In genomic region chr3:127639875-127640761, GRCm38 (mm10) we compare ENCODE assay signal across 9 mouse cellular contexts. TPM values are rescaled to one million over a fixed set of nuclear protein-coding genes. Genes with fewer than 3 reads are reported as not detected.
DNase-seq lines count a peak whose midpoint lies in the region; ATAC-seq lines count a peak whose summit lies in the region.
"Had no signal": no experiment of that assay in that cellular context is flagged by ENCODE, and none has a peak within 500 bp of the region (broad histone marks: within the 10 kb centered on the region; RNA-seq: fewer than 3 reads in every experiment).

No protein-coding gene starts in this region.

- H3K9me3 ChIP-seq in heart, embryonic 14.5 days (ENCODE audit: control insufficient read depth, low read length), result no peaks in the 10 kb centered on the region
- H3K9me3 ChIP-seq in midbrain, embryonic 16.5 days (replicated peaks; ENCODE audit: control insufficient read depth, low read length, poor library complexity, severe bottlenecking), result no peaks in the 10 kb centered on the region
- H3K9me3 ChIP-seq: limb, embryonic 15.5 days had no signal

- H3K4me3 ChIP-seq in heart, embryonic 14.5 days (ENCODE audit: control insufficient read depth in 1 of 2, insufficient read depth in 1 of 2, low read depth in 1 of 2, low read length in 2 of 2), result peak overlapping the region in 1 of 2 experiments; percentile 19; a peak in 1 of 4 replicates
- H3K4me3 ChIP-seq in midbrain, embryonic 16.5 days (ENCODE audit: low read depth, low read length), result no peak overlapping the region
- H3K4me3 ChIP-seq: limb, embryonic 15.5 days had no signal

- H3K27me3 ChIP-seq in heart, embryonic 14.5 days (ENCODE audit: control insufficient read depth, insufficient read depth, low read length), result peaks cover 95% of the 10 kb centered on the region
- peaks cover 32% of the 10 kb centered on the region for H3K27me3 ChIP-seq in midbrain, embryonic 16.5 days (ENCODE audit: control insufficient read depth, insufficient read depth, low read depth, low read length)

- peaks cover 0 to 8% of the 10 kb centered on the region in 2 experiments; a peak in 2 of 4 replicates for H3K4me1 ChIP-seq in heart, embryonic 14.5 days (ENCODE audit: control insufficient read depth in 2 of 2, insufficient read depth in 2 of 2, low read length in 2 of 2)
- H3K4me1 ChIP-seq in midbrain, embryonic 16.5 days (ENCODE audit: control insufficient read depth, insufficient read depth, low read length), result peaks cover 13% of the 10 kb centered on the region; the same call in 1 of the 2 replicates

- DNase-seq in layer of hippocampus, postnatal 10 days (ENCODE audit: low spot score in 2 of 2), result peak; percentile 66 to 71
- DNase-seq in layer of hippocampus, adult 18-20 months (ENCODE audit: low spot score in 2 of 2), result no peak
- DNase-seq in adrenal gland, postnatal 36 days, result peak; percentile 28 to 40
- peak; percentile 29 for DNase-seq in kidney, postnatal 14 days
- DNase-seq in frontal cortex, postnatal 14 days (ENCODE audit: low spot score in 2 of 2), result no peak
- DNase-seq in left cerebral cortex, adult 8-10 months (ENCODE audit: low spot score in 2 of 2), result no peak

- peak overlapping the region; percentile 49; the same call in 1 of the 2 replicates for H3K4me2 ChIP-seq in heart, embryonic 14.5 days (ENCODE audit: low read length)
- peak overlapping the region; percentile 45 for H3K4me2 ChIP-seq in midbrain, embryonic 16.5 days (ENCODE audit: low read length)
- H3K4me2 ChIP-seq: limb, embryonic 15.5 days had no signal

- WGBS in heart, embryonic 14.5 days, result 2% methylated on average over 36 of the region's 36 CpGs
- WGBS in midbrain, embryonic 16.5 days, result 1% methylated on average over 36 of the region's 36 CpGs

- no peak; the same call in 1 of the 2 replicates for ATAC-seq in heart, embryonic 14.5 days (ENCODE audit: insufficient number of reproducible peaks, insufficient read depth, low FRiP score, low read depth)
- ATAC-seq in midbrain, embryonic 16.5 days, result peak; percentile 72

- H3K36me3 ChIP-seq in heart, embryonic 14.5 days (ENCODE audit: control insufficient read depth, insufficient read depth, low read length), result no peaks in the 10 kb centered on the region
- no peaks in the 10 kb centered on the region for H3K36me3 ChIP-seq in midbrain, embryonic 16.5 days (ENCODE audit: control insufficient read depth, insufficient read depth, low read length)
- H3K36me3 ChIP-seq: limb, embryonic 15.5 days had no signal

- H3K27ac ChIP-seq in heart, embryonic 14.5 days (replicated peaks in 1 of 2; ENCODE audit: control insufficient read depth in 1 of 2, insufficient read depth in 1 of 2, low read depth in 2 of 2, low read length in 2 of 2), result no peak overlapping the region
- H3K27ac ChIP-seq in midbrain, embryonic 16.5 days (ENCODE audit: low read length), result 0 out of 2 replicates have a peak overlapping the region, but pooled peaks have one; percentile 38
- H3K27ac ChIP-seq: limb, embryonic 15.5 days had no signal

- H3K9ac ChIP-seq in heart, embryonic 14.5 days (ENCODE audit: low read length), result no peak overlapping the region
- H3K9ac ChIP-seq in midbrain, embryonic 16.5 days (ENCODE audit: low read depth, low read length), result peak overlapping the region; percentile 34; the same call in 1 of the 2 replicates
- H3K9ac ChIP-seq: limb, embryonic 15.5 days had no signal

RNA-seq across cellular contexts. Expression of gene Neurog2, which starts 7.2 kb away (rescaled TPM):
- total RNA-seq in layer of hippocampus, postnatal 10 days (2021), result 1 to 10 TPM; 2.1 to 2.4 TPM
- total RNA-seq in layer of hippocampus, adult 18-20 months (2021), result 1 to 10 TPM in 1 of 2 experiments, under 1 TPM in 1; 0.71 to 1.5 TPM
- not detected for total RNA-seq in adrenal gland, postnatal 36 days (2021)
- polyA plus RNA-seq in heart, embryonic 14.5 days (2014; fragmentation: Nextera tagmentation; extraction: Ambion mirVana), result not detected in 2 replicates
- polyA plus RNA-seq in midbrain, embryonic 16.5 days (2015; fragmentation: Nextera tagmentation; extraction: Ambion mirVana), result 5.2 and 16.9 TPM in 2 replicates
- total RNA-seq in left cerebral cortex, adult 8-10 months (2022), result under 1 TPM in 3 of 4 experiments, not detected in 1; 0.25 to 0.33 (median 0.32) TPM
- polyA plus RNA-seq: limb, embryonic 15.5 days had no signal

Comparison
In these comparisons a context has a peak if more than half of its experiments do, and no peak if none do; other contexts are left out.
1. DNase-seq: peak in layer of hippocampus, postnatal 10 days (2 of 2), adrenal gland, postnatal 36 days (2 of 2) and kidney, postnatal 14 days (single experiment); none in layer of hippocampus, adult 18-20 months (0 of 2), frontal cortex, postnatal 14 days (0 of 2) and left cerebral cortex, adult 8-10 months (0 of 2).